Mouse (Mus musculus): ENCODE measurements around the gene Ankrd40. TPM values are rescaled to one million over a fixed set of nuclear protein-coding genes. Genes with fewer than 3 reads are reported as not detected.

Ankrd40 gene
- polyA plus RNA-seq, 1 experiment from 2014 or later = 52.3 TPM

DNA sequence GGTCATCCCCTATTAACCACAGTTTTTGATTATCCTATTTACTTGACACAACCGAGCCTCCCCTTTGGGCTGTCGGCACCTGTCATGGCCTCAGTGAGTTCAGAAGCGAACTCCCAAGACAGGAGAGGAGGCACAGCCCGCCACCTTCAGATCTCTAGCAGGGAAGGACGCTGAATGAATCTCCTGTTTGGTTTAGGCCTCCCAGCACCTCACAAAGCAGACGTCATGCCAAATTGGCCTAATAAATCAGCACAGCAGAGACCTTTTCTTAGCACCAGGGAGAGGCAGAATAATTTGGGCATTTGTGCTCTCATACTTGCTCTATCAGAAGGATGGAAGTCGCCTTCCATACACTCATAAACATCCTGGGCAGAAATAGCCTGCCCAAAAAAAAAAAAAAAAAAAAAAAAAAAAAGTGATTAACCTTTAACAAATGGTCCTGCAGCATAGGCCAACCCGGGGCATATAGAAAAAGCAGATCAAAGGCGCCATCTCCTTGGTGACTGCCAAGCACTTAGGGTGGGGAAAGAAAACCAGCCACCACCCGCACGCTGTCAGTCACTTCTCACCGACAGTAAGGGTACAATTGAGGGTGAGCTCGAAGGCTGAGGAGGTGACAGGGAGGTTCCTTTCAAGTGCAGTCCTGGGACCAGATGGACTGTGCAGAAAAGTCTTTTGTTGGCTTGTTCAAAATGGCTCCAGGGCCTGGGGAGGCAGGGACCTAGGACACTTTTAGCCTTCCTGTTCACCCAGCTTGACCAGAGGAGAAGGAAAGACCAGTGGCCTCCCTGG, 14.5 kb downstream of the Ankrd40 start:
- no peak overlapping the region for H3K4me3 ChIP-seq
- H3K27ac ChIP-seq = no peak overlapping the region
- ATAC-seq (replicated peaks; ENCODE audit: insufficient number of reproducible peaks, insufficient read depth, low FRiP score, low read depth) = no peak
- no peak overlapping the region for H3K9ac ChIP-seq
- peaks cover 33% of the 10 kb centered on the region for H3K4me1 ChIP-seq (replicated peaks)
- H3K4me2 ChIP-seq = no peak overlapping the region
- H3K27me3 ChIP-seq = no peaks in the 10 kb centered on the region
- WGBS = 39% methylated on average over 13 of the region's 13 CpGs
- peaks cover 39% of the 10 kb centered on the region for H3K36me3 ChIP-seq
- H3K9me3 ChIP-seq (replicated peaks) = no peaks in the 10 kb centered on the region

DNA sequence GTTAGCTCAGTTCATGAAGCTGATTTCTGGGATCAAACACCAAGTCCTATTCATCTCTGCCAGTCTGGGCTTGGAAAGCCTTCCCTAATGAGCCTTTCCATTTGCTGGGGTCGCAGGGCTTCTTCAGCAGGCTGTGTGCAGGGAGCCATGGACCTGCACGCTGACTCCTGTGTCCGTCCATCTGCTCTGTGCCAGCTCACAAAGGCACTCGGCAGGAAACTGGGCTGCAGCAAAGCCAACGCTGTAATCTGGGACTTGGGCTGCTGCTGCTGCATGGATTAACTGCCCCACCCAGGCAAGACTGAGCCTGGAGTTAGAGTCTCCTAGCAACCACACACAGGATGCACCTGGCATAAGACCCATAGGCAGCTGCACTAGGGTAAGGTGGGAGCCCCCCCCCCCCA, 16.2 kb downstream of the Ankrd40 start:
- Histone ChIP-seq H3K27me3 (no peaks in the 10 kb centered on the region), H3K36me3 (peaks cover 23% of the 10 kb centered on the region), H3K9ac (no peak overlapping the region), H3K9me3 (replicated peaks) (no peaks in the 10 kb centered on the region), H3K27ac (no peak overlapping the region), H3K4me1 (replicated peaks) (peaks cover 33% of the 10 kb centered on the region), H3K4me2 (no peak overlapping the region), H3K4me3 (no peak overlapping the region)
- ATAC-seq (replicated peaks; ENCODE audit: insufficient number of reproducible peaks, insufficient read depth, low FRiP score, low read depth) = no peak
- WGBS = 53% methylated on average over 5 of the region's 5 CpGs

DNA sequence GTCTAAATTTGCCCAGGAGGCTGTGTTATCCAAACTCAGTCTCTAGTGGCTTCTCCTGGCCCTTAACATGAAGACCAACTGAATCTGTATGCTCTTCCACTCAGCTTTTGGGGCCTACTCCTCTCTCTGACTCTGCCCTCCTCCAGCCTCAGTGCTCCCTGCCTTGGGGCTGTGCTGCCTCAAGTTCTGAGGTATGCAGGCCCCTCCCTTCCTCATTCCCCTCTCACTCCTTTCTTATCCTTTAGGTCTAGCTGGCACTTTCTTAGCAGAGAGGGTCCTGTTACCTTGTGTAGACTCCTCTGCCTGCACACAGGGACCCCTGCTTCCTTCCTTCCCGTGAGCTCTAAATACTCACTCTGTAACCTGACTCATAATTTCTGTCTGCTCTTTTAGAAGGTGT, 16.7 kb downstream of the Ankrd40 start:
- Histone ChIP-seq H3K9me3 (replicated peaks) (no peaks in the 10 kb centered on the region), H3K4me1 (replicated peaks) (peaks cover 33% of the 10 kb centered on the region), H3K4me2 (no peak overlapping the region), H3K4me3 (no peak overlapping the region), H3K27ac (no peak overlapping the region), H3K9ac (no peak overlapping the region), H3K36me3 (peaks cover 17% of the 10 kb centered on the region), H3K27me3 (no peaks in the 10 kb centered on the region)
- no peak for ATAC-seq (replicated peaks; ENCODE audit: insufficient number of reproducible peaks, insufficient read depth, low FRiP score, low read depth)
- 58% methylated on average over 1 of the region's 1 CpGs for WGBS

DNA sequence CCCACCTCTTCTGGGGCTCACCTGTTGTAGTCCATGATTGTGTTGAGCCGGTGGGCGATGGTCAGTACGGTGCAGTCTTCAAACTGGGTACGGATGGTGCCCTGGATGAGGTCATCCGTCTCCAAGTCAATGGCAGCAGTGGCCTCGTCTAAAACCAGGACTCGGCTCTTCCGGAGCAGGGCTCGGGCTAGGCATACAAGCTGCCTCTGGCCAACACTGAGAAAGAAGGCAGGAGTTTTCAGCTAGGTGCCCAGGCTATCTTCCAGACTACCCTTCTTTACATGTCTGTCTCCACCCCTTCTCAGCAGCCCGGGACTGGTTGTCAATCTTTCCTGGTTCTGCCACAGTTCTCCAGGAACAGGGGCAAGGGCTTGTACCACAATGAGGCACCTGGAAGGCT, 18.1 kb downstream of the Ankrd40 start:
- Histone ChIP-seq H3K4me1 (replicated peaks) (peaks cover 33% of the 10 kb centered on the region), H3K9ac (no peak overlapping the region), H3K4me3 (no peak overlapping the region), H3K9me3 (replicated peaks) (no peaks in the 10 kb centered on the region), H3K4me2 (no peak overlapping the region), H3K27ac (no peak overlapping the region), H3K27me3 (no peaks in the 10 kb centered on the region), H3K36me3 (peaks cover 4% of the 10 kb centered on the region; the same call in 1 of the 2 replicates)
- no peak for ATAC-seq (replicated peaks; ENCODE audit: insufficient number of reproducible peaks, insufficient read depth, low FRiP score, low read depth)
- 70% methylated on average over 10 of the region's 10 CpGs for WGBS

DNA sequence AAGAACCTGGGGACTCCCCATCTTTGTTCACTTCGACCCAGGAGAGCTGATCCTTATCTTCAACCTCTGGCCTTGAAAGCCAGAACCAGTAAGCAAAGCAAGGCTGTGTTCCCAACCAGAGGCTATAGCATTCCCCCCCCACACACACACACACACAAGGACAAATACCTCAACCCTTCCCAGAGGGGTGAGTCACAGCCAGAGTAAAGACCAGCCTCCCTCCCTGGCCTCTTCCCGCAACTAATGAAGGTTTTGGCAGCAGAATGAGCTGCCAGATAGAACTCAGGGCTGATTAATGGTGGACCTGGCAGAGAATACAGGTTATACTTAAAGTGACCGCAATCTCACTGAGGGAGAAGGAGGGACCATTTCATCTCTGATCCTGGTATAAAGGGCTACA, 18.8 kb downstream of the Ankrd40 start:
- Histone ChIP-seq H3K27me3 (no peaks in the 10 kb centered on the region), H3K4me1 (replicated peaks) (peaks cover 33% of the 10 kb centered on the region), H3K27ac (no peak overlapping the region), H3K4me2 (no peak overlapping the region), H3K4me3 (no peak overlapping the region), H3K9ac (no peak overlapping the region), H3K36me3 (no peaks in the 10 kb centered on the region), H3K9me3 (replicated peaks) (no peaks in the 10 kb centered on the region)
- ATAC-seq (replicated peaks; ENCODE audit: insufficient number of reproducible peaks, insufficient read depth, low FRiP score, low read depth) = peak; percentile 65; the same call in 1 of the 2 replicates
- WGBS = 26% methylated on average over 3 of the region's 3 CpGs

DNA sequence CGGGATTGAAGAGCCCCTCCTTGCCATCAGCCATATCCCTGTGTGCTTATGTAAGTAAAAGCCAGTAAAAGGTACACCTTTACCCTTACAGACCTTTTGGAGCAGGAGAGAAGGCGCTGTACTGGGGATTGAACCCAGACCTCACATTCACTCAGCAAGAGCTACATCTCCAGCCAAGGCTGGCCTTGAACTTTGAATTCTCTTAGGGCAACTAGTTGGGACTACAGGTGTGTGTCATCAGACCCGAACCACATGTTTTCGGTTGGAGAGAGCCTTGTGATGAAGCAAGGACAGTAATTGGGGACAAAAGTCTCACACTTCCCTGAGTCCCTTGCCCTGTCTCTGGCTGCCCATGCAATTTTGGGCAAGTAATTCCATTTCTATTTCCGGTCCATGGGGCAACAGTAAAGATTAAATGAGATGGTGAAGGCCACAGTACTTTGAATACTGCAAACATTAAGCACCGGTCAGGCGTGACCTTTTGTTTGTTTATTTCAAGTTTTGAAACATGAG, 19.3 kb downstream of the Ankrd40 start:
- H3K27ac ChIP-seq = no peak overlapping the region
- peaks cover 28% of the 10 kb centered on the region for H3K4me1 ChIP-seq (replicated peaks)
- H3K4me2 ChIP-seq = no peak overlapping the region
- no peak for ATAC-seq (replicated peaks; ENCODE audit: insufficient number of reproducible peaks, insufficient read depth, low FRiP score, low read depth)
- no peak overlapping the region for H3K9ac ChIP-seq
- no peak overlapping the region for H3K4me3 ChIP-seq
- no peaks in the 10 kb centered on the region for H3K9me3 ChIP-seq (replicated peaks)
- H3K36me3 ChIP-seq = no peaks in the 10 kb centered on the region
- 0 out of 2 replicates have a peak, but pooled peaks cover 4% of the 10 kb centered on the region for H3K27me3 ChIP-seq
- WGBS = 81% methylated on average over 7 of the region's 7 CpGs

DNA sequence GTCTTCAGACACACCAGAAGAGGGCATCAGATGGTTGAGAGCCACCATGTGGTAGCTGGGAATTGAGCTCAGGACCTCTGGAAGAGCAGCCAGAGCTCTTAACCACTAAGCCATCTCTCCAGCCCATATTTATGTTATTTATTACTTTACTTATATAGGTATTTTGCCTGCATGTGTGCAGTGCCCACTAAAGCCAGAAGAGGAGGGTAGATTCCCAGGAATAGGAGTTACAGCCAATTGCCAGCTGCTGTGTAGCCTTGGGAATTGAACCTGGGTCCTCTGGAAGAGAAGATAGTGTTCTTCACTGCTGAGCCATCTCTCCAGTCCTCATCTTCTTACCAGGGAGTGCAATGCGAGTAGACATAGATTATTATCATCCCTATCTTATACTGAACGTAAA, 22.0 kb downstream of the Ankrd40 start:
- WGBS = 71% methylated on average over 2 of the region's 2 CpGs
- H3K9me3 ChIP-seq (replicated peaks) = no peaks in the 10 kb centered on the region
- H3K4me3 ChIP-seq = no peak overlapping the region
- H3K4me1 ChIP-seq (replicated peaks) = peaks cover 13% of the 10 kb centered on the region
- no peak overlapping the region for H3K4me2 ChIP-seq
- H3K9ac ChIP-seq = no peak overlapping the region
- H3K27me3 ChIP-seq = 0 out of 2 replicates have a peak, but pooled peaks cover 6% of the 10 kb centered on the region
- H3K36me3 ChIP-seq = no peaks in the 10 kb centered on the region
- H3K27ac ChIP-seq = no peak overlapping the region
- ATAC-seq (replicated peaks; ENCODE audit: insufficient number of reproducible peaks, insufficient read depth, low FRiP score, low read depth) = no peak

DNA sequence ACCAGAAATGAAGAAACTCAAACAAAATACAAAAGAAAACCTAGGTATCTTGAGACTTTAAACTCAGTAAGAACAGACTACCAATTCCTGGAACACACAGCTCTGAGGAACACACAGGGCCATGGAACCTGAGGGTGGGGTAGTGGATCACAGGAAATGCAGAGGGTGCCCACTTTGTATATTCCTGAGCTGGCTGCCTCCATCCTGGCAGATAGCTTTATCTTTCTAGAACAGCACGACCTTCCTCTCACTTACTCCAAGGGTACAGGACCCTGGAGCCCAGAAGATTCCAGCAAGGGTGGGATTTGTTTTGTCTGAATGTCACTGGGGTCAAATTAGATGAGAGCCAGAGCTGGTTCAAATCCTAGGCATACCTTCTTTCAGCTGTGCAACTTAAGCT, 22.5 kb downstream of the Ankrd40 start:
- Histone ChIP-seq H3K4me1 (replicated peaks) (peaks cover 13% of the 10 kb centered on the region), H3K36me3 (no peaks in the 10 kb centered on the region), H3K4me3 (no peak overlapping the region), H3K9ac (no peak overlapping the region), H3K27me3 (0 out of 2 replicates have a peak, but pooled peaks cover 6% of the 10 kb centered on the region), H3K27ac (no peak overlapping the region), H3K9me3 (replicated peaks) (no peaks in the 10 kb centered on the region), H3K4me2 (no peak overlapping the region)
- WGBS = 26% methylated on average over 1 of the region's 1 CpGs
- ATAC-seq (replicated peaks; ENCODE audit: insufficient number of reproducible peaks, insufficient read depth, low FRiP score, low read depth) = no peak

DNA sequence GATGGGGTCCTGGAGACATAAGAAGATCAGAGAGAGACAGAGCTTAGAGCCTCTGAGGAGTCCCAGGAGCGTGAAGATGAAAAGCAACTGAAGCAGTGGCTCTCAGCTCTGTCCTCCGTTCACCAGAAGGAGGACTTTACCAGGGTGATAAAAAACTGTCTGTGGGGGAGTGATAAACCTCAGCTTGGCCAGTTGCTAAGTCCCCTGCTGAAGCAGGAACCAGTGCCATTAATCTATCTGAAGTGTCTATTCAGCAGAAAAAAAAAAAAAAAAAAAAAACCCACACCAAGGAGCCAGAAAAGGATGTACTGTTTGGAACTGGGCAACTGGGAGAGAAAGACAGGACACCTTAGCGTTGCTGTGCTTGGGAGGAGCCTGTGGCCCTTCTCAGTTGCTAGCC, 23.3 kb downstream of the Ankrd40 start:
- H3K4me3 ChIP-seq = no peak overlapping the region
- H3K9me3 ChIP-seq (replicated peaks) = no peaks in the 10 kb centered on the region
- peaks cover 8% of the 10 kb centered on the region for H3K4me1 ChIP-seq (replicated peaks)
- no peaks in the 10 kb centered on the region for H3K36me3 ChIP-seq
- ATAC-seq (replicated peaks; ENCODE audit: insufficient number of reproducible peaks, insufficient read depth, low FRiP score, low read depth) = no peak
- H3K9ac ChIP-seq = no peak overlapping the region
- WGBS = 15% methylated on average over 3 of the region's 3 CpGs
- no peak overlapping the region for H3K27ac ChIP-seq
- H3K4me2 ChIP-seq = no peak overlapping the region
- H3K27me3 ChIP-seq = 0 out of 2 replicates have a peak, but pooled peaks cover 6% of the 10 kb centered on the region

DNA sequence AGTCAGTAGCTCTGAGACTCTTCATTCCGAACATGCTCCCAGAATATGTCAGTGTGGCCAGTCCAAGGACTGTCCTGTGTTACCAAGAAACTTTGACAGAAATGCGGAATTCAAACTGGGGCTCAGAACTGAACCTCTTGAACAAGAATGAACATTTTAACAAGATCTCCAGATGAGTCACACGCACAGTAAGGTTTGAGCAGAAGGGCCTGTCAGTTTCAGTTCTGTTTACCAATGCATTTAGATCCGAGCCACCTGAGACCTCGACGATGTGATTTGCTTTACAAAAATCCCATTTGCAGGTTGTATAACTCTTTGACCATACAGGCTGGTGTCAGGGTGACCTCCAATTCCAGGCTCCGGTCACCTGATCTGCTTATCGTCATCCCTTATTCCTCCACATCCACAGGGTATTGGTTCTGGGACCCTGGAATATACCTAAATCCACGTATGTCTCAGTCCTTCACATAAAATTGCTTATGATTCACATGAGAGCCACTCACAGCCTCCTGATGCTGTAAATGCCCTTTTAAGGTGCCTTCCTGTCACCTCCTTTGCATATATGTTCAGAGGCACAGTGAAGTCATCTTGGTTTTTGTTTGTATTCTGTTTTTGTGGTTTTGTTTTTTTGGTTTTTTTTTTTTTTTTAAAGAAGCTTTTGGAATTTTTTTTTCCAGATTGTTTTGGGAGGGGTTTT, 27.9 kb downstream of the Ankrd40 start:
- Histone ChIP-seq H3K27me3 (0 out of 2 replicates have a peak, but pooled peaks cover 6% of the 10 kb centered on the region), H3K4me2 (no peak overlapping the region), H3K4me3 (no peak overlapping the region), H3K9ac (no peak overlapping the region), H3K27ac (no peak overlapping the region), H3K9me3 (replicated peaks) (no peaks in the 10 kb centered on the region), H3K36me3 (no peaks in the 10 kb centered on the region), H3K4me1 (replicated peaks) (no peaks in the 10 kb centered on the region)
- no peak for ATAC-seq (replicated peaks; ENCODE audit: insufficient number of reproducible peaks, insufficient read depth, low FRiP score, low read depth)
- WGBS = 81% methylated on average over 9 of the region's 9 CpGs

DNA sequence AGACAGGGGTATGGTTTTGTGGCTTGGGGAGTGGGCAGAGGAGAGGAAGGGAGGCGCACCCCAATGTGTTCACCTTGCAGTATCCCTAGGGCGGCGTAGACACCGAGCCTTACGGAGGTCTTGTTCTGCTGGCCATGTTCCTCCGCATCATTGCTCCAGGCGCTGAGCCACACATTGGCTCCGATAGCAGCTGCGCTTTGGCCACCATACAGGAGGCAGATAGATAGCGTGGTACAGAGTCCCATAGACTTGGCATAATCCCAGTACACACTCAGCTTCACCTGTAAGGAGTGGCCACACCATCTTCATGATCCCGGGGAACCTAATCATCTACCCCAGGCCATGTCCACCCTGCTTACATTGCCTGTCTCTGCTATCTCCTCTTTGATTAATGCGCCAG, 31.4 kb downstream of the Ankrd40 start:
- H3K27ac ChIP-seq = no peak overlapping the region
- no peak overlapping the region for H3K4me3 ChIP-seq
- H3K9ac ChIP-seq = no peak overlapping the region
- H3K4me1 ChIP-seq (replicated peaks) = no peaks in the 10 kb centered on the region
- no peak overlapping the region for H3K4me2 ChIP-seq
- 88% methylated on average over 12 of the region's 12 CpGs for WGBS
- no peaks in the 10 kb centered on the region for H3K36me3 ChIP-seq
- ATAC-seq (replicated peaks; ENCODE audit: insufficient number of reproducible peaks, insufficient read depth, low FRiP score, low read depth) = no peak
- no peaks in the 10 kb centered on the region for H3K27me3 ChIP-seq
- no peaks in the 10 kb centered on the region for H3K9me3 ChIP-seq (replicated peaks)
